Mouse (Mus musculus): ENCODE results near the gene Appl2.
"Not testable (repeated sequence)": the region's sequence is repeated elsewhere in the genome, so short reads cannot be mapped to it uniquely, and the experiment has no call there.

GRCm38 (mm10) chr10:83652205-83652866 lies 3.8 kb upstream of the Appl2 start:
- not testable (repeated sequence) for TF ChIP-seq CTCF (IDR thresholded peaks at IDR 0.05; ENCODE audit: low read depth, low read length); POLR2A (IDR thresholded peaks at IDR 0.05; ENCODE audit: borderline replicate concordance, low read depth, low read length)
